ENCODE assay signal across 29 mouse cellular contexts in the genomic region with DNA sequence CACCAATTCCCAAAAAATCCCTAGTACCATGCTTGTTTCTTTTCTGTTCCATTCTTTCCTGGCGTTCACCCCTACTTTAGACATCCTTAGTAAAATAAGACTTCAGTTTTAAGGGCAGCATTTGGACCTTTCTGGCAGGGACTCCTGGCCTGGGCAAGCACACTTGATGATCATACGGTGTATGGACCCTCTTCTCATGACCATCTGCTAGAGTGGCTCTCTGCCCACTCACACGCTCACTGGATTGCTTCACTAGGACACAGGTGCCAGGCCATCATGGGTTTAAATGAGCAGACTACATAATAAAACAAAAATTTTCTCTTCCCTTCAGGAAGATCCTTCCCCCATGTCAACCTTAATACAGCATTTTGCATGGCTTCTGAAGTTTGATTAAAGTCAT.
DNase-seq lines count a peak whose midpoint lies in the region; ATAC-seq and TF ChIP-seq lines count a peak whose summit lies in the region.
"Had no signal": no experiment of that assay in that cellular context is flagged by ENCODE, and none has a peak within 500 bp of the region (broad histone marks: within the 10 kb centered on the region; RNA-seq: fewer than 3 reads in every experiment).

No protein-coding gene starts in this region.

- peak; percentile 20 for DNase-seq in cerebellum, adult 11 months
- DNase-seq in midbrain, postnatal 0 days (ENCODE audit: low spot score) = peak; percentile 61
- DNase-seq in midbrain, embryonic 14.5 days = no peak
- DNase-seq in cerebellum, postnatal 10 days = peak; percentile 96
- DNase-seq in embryo, embryonic 11 days = no peak
- no peak for DNase-seq in thymus, postnatal 0 days (ENCODE audit: low spot score)
- DNase-seq: adrenal gland, adult 8-10 months; forebrain, postnatal 0 days; gastrocnemius, postnatal 10 days; heart, postnatal 10 days; kidney, adult 9 months; kidney, postnatal 10 days; liver, embryonic 13.5 days; lung, adult 2 months; lung, postnatal 10 days; right cerebral cortex, adult 18-20 months; spleen, adult 18-20 months; thymus, postnatal 4 days had no signal

- H3K27me3 ChIP-seq in midbrain, postnatal 0 days (ENCODE audit: insufficient read depth, low read length) = no peaks in the 10 kb centered on the region
- H3K27me3 ChIP-seq in midbrain, embryonic 14.5 days (ENCODE audit: control insufficient read depth, insufficient read depth, low read length) = no peaks in the 10 kb centered on the region
- H3K27me3 ChIP-seq: embryonic facial prominence, embryonic 15.5 days; forebrain, embryonic 12.5 days; heart, embryonic 13.5 days; liver, embryonic 13.5 days; midbrain, embryonic 13.5 days; neural tube, embryonic 12.5 days had no signal

- no peak for TF ChIP-seq CTCF in midbrain, postnatal 0 days (IDR thresholded peaks at IDR 0.05)

- H3K27ac ChIP-seq in midbrain, postnatal 0 days (ENCODE audit: low read depth, low read length) = no peak overlapping the region
- H3K27ac ChIP-seq in midbrain, embryonic 14.5 days (replicated peaks; ENCODE audit: low read depth, low read length) = no peak overlapping the region
- H3K27ac ChIP-seq: embryonic facial prominence, embryonic 10.5 days; embryonic facial prominence, embryonic 15.5 days; forebrain, embryonic 12.5 days; heart, embryonic 13.5 days; left cerebral cortex, adult 2 months; liver, embryonic 13.5 days; macrophage; midbrain, embryonic 13.5 days; neural tube, embryonic 12.5 days had no signal

- 92% methylated on average over 3 of the region's 3 CpGs for WGBS in midbrain, postnatal 0 days
- WGBS in midbrain, embryonic 14.5 days = 89% methylated on average over 3 of the region's 3 CpGs

- H3K4me3 ChIP-seq in midbrain, postnatal 0 days (ENCODE audit: low read depth, low read length) = no peak overlapping the region
- H3K4me3 ChIP-seq in midbrain, embryonic 14.5 days (replicated peaks; ENCODE audit: low read depth, low read length) = no peak overlapping the region
- H3K4me3 ChIP-seq: embryonic facial prominence, embryonic 10.5 days; embryonic facial prominence, embryonic 15.5 days; forebrain, embryonic 12.5 days; heart, embryonic 13.5 days; left cerebral cortex, adult 2 months; liver, embryonic 13.5 days; midbrain, embryonic 13.5 days; neural tube, embryonic 12.5 days had no signal

- H3K9ac ChIP-seq in midbrain, postnatal 0 days (replicated peaks; ENCODE audit: low read length, poor library complexity, severe bottlenecking) = no peak overlapping the region
- no peak overlapping the region for H3K9ac ChIP-seq in midbrain, embryonic 14.5 days (replicated peaks; ENCODE audit: low read length)
- H3K9ac ChIP-seq: embryonic facial prominence, embryonic 15.5 days; forebrain, embryonic 12.5 days; forebrain, postnatal 0 days; heart, embryonic 13.5 days; liver, embryonic 13.5 days; midbrain, embryonic 13.5 days; neural tube, embryonic 12.5 days had no signal

- H3K4me2 ChIP-seq in midbrain, postnatal 0 days (ENCODE audit: low read depth, low read length, poor library complexity, severe bottlenecking) = no peak overlapping the region
- H3K4me2 ChIP-seq in midbrain, embryonic 14.5 days (ENCODE audit: low read length) = no peak overlapping the region
- H3K4me2 ChIP-seq: embryonic facial prominence, embryonic 15.5 days; forebrain, embryonic 12.5 days; heart, embryonic 13.5 days; liver, embryonic 13.5 days; midbrain, embryonic 13.5 days; neural tube, embryonic 12.5 days had no signal

- H3K4me1 ChIP-seq in midbrain, postnatal 0 days (ENCODE audit: insufficient read depth, low read length) = no peaks in the 10 kb centered on the region
- H3K4me1 ChIP-seq in midbrain, embryonic 14.5 days (ENCODE audit: control insufficient read depth, insufficient read depth, low read length) = no peaks in the 10 kb centered on the region
- H3K4me1 ChIP-seq: embryonic facial prominence, embryonic 10.5 days; embryonic facial prominence, embryonic 15.5 days; forebrain, embryonic 12.5 days; heart, embryonic 13.5 days; liver, embryonic 13.5 days; midbrain, embryonic 13.5 days; neural tube, embryonic 12.5 days had no signal

- no peaks in the 10 kb centered on the region for H3K36me3 ChIP-seq in midbrain, postnatal 0 days (ENCODE audit: insufficient read depth, low read length)
- H3K36me3 ChIP-seq in midbrain, embryonic 14.5 days (ENCODE audit: control insufficient read depth, insufficient read depth, low read length) = no peaks in the 10 kb centered on the region
- H3K36me3 ChIP-seq: embryonic facial prominence, embryonic 10.5 days; embryonic facial prominence, embryonic 15.5 days; forebrain, embryonic 12.5 days; G1E; heart, embryonic 13.5 days; liver, embryonic 13.5 days; midbrain, embryonic 13.5 days; neural tube, embryonic 12.5 days had no signal

- ATAC-seq in cerebellum, adult (ENCODE audit: insufficient number of reproducible peaks, low FRiP score, low TSS enrichment) = no peak; the same call in 1 of the 2 replicates
- ATAC-seq in midbrain, postnatal 0 days (ENCODE audit: low FRiP score) = no peak; the same call in 1 of the 2 replicates
- ATAC-seq in midbrain, embryonic 14.5 days (ENCODE audit: low FRiP score, low TSS enrichment) = no peak
- ATAC-seq: forebrain, postnatal 0 days; intestine, postnatal 0 days; midbrain, embryonic 13.5 days had no signal

- H3K9me3 ChIP-seq in midbrain, postnatal 0 days (ENCODE audit: low read length) = no peaks in the 10 kb centered on the region
- H3K9me3 ChIP-seq in midbrain, embryonic 14.5 days (ENCODE audit: control insufficient read depth, low read length) = no peaks in the 10 kb centered on the region
- H3K9me3 ChIP-seq: embryonic facial prominence, embryonic 10.5 days; embryonic facial prominence, embryonic 15.5 days; forebrain, embryonic 12.5 days; G1E; heart, embryonic 13.5 days; liver, embryonic 13.5 days; midbrain, embryonic 13.5 days; neural tube, embryonic 12.5 days had no signal

Comparison
In these comparisons a context has a peak if more than half of its experiments do, and no peak if none do; other contexts are left out.
1. DNase-seq: peak in cerebellum, adult 11 months (single experiment), midbrain, postnatal 0 days (single experiment) and cerebellum, postnatal 10 days (2 of 2); none in midbrain, embryonic 14.5 days (single experiment), embryo, embryonic 11 days (single experiment) and thymus, postnatal 0 days (single experiment).